Mouse (Mus musculus) brain, embryonic 14.5 days (tissue): ENCODE measurements around the gene Tomt. TPM values are rescaled to one million over a fixed set of nuclear protein-coding genes. Genes with fewer than 3 reads are reported as not detected.
A peak's percentile ranks its signal among the peaks of the same experiment; 100 is the strongest.
"Not testable (repeated sequence)": the region's sequence is repeated elsewhere in the genome, so short reads cannot be mapped to it uniquely, and the experiment has no call there.

Source experiments
- DNase-seq: peaks from one replicate; pipeline ENCODE4 v3.0.0-alpha.2; 2011; ENCODE audit warnings: low read depth
- CTCF ChIP-seq: fragments of 200-500 bp; IDR thresholded peaks from 2 replicates; pipeline ENCODE4 v1.5.1; 2012; ENCODE audit warnings: inconsistent platforms, mild to moderate bottlenecking, moderate library complexity, borderline replicate concordance; ENCODE audit not compliant: insufficient read depth, insufficient read length; ENCODE audit errors: extremely low read depth
- POLR2A ChIP-seq: fragments of 200-500 bp; IDR thresholded peaks from 2 replicates; pipeline ENCODE4 v1.6.1; 2012; ENCODE audit warnings: mild to moderate bottlenecking, inconsistent platforms, borderline replicate concordance; ENCODE audit not compliant: poor library complexity, insufficient read depth, insufficient read length, severe bottlenecking; ENCODE audit errors: extremely low read depth
- polyA plus RNA-seq: library from polyadenylated mRNA; depleted of rRNA; stranded (reverse); fragments of >200 nt; gene quantifications from 2 replicates; pipeline ENCODE4 v1.2.3, GENCODE M21; 2012

The Tomt gene
- polyA plus RNA-seq, 1 experiment = 0.33 TPM

DNA sequence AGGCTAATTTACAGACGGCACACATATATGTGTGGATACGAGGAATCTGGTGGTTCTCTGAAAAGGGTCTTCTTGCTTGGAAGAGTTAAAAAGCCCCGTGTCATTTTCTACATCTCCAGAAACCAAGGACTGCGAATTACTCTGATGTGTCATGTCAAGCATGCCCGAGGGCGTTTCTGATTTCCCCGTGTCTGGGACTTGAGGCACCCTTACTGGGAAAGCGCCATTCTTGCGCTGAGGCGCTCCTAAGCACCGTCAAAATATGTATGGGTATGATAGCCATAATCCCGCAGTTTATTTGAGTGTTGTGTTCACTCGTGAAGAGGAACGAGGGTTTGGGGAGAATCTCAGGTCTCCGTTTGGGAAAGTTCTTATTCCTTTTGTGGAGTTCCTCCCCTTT is 27.1 kb upstream of the Tomt start:
- TF ChIP-seq CTCF = no peak

GRCm38 (mm10) chr7:101932551-101932950 is 26.4 kb upstream of the Tomt start:
- no peak for TF ChIP-seq CTCF
- no peak for TF ChIP-seq POLR2A
- DNase-seq = no peak

More for the DNA sequence above, 27.1 kb upstream of the Tomt start:
- DNase-seq = no peak

DNA sequence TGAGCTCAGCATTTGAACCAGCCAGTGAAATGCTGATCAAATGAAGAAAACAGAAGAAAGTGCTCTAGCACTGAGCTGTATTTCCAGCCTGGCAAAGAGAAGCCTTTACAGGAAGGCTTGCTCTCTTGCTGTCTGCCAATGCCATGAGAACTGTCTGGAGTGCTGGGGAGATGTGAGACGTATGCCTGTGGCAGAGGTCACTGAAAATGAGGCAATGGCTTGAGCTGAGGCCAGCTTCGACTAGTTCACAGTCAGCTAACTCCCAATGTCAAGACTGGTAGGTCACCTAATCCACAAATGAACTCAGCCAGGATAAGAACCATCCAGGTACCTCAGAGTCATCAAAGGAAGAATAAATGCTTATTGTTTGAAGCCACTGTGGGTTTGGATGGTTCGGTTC is 21.9 kb upstream of the Tomt start:
- TF ChIP-seq POLR2A = no peak
- no peak for TF ChIP-seq CTCF

GRCm38 (mm10) chr7:101925892-101926291 is 19.7 kb upstream of the Tomt start:
- not testable (repeated sequence) for DNase-seq

More for the DNA sequence above, 21.9 kb upstream of the Tomt start:
- no peak for DNase-seq

GRCm38 (mm10) chr7:101918071-101918470 is 11.9 kb upstream of the Tomt start:
- TF ChIP-seq POLR2A (no peak), CTCF (peak; percentile 84)
- peak; percentile 79 for DNase-seq

- TF ChIP-seq CTCF (peak; percentile 29; the same call in 1 of the 2 replicates), POLR2A (no peak)
- no peak for DNase-seq
Measured at GRCm38 (mm10) chr7:101911982-101912381, 5.8 kb upstream of the Tomt start.

DNA sequence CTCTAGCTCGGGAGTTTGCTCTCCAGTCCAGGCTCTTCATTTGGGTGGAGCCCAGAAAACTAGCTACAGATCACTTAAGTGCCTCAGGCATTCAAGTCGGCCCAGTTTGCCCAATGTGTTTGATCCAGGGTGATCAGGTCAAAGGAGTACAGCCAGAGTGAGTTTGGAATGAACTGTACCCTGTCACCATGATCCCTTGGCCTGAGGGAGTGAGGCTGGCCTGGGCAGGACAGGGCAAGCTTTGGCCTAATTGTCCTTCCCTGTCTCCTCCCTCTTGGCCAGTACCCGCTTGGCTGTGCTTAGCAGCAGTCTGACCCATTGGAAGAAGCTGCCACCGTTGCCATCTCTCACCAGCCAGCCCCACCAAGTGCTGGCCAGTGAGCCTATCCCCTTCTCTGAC is 4.0 kb upstream of the Tomt start:
- DNase-seq = no peak

GRCm38 (mm10) chr7:101908367-101908766 is 2.2 kb upstream of the Tomt start:
- TF ChIP-seq CTCF (no peak), POLR2A (no peak)
- no peak for DNase-seq

More for the DNA sequence above, 4.0 kb upstream of the Tomt start:
- no peak for TF ChIP-seq POLR2A
- TF ChIP-seq CTCF = no peak

GRCm38 (mm10) chr7:101906696-101907095 is 537 bp upstream of the Tomt start:
- DNase-seq = no peak
- TF ChIP-seq CTCF (no peak), POLR2A (no peak)

DNA sequence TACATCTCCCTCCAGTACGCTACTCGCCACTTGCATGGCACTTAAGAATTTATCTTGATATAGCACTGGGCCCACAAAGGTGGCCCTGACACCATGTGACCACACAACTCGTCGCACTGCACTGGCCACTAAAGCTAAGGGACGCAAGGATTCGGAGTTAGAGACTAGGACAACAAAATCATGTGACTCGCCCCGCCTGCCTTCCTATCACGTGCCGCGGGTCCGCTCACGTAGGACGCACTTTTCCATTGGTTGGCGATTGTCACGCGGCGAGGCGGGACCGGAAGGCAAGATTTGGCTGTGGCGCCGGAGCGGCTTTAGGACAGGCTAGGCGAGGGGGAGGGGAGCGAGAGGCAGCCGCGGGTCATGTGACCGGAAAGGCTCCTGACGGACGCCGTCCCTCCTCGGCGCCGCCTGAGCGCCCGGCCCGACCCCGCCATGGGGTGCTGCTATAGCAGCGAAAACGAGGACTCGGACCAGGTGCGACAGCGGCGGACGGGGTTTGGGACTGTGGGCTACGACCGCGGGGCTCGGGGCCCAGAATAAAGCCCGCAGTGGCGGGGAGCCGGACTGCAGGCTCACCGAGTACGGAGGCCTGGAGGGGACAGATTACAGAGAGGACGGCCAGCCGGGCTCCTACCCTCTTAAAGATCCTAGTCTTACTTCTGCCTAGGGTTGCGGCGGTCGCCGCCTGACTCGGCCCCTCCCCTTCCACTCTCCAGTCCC is 435 bp downstream of the Tomt start, which contains the start of gene Lamtor1:
Gene Lamtor1 (plus strand): TSS at position 344 of the 726 bp plus-strand sequence.
- DNase-seq = peak; percentile 100
- TF ChIP-seq POLR2A (peak; percentile 75; the same call in 1 of the 2 replicates), CTCF (peak; percentile 11; the same call in 1 of the 2 replicates)

DNA sequence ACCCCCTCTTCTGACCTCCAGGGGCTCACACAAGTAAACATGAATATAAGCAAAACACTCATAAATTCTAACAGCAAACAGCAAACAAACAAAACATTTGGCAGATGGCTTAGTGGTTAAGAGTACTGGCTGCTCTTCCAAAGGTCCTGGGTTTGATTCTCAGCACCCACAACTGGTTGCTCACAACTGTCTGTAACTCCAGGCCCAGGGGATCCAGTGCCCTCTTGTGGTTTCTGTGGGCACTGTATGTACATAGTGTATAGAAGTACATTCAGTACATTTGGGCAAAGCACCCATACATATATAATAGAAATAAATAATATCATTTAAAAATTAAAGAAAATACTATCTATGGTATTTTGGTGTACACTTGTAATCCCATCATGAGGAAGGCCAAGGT is 3.3 kb downstream of the Tomt start:
- no peak for TF ChIP-seq CTCF
- no peak for TF ChIP-seq POLR2A
- DNase-seq = no peak

- TF ChIP-seq CTCF = no peak
- no peak for TF ChIP-seq POLR2A
- no peak for DNase-seq
Measured at GRCm38 (mm10) chr7:101901969-101902368, 4.2 kb downstream of the Tomt start.

- no peak for DNase-seq
- TF ChIP-seq CTCF = no peak
- no peak for TF ChIP-seq POLR2A
Measured at GRCm38 (mm10) chr7:101900331-101901097, 5.6 kb downstream of the Tomt start.
